Mouse (Mus musculus): Measurements from ENCODE around the gene Cars2. TPM values are rescaled to one million over a fixed set of nuclear protein-coding genes. Genes with fewer than 3 reads are reported as not detected.

The Cars2 gene
- polyA plus RNA-seq, 1 experiment from 2014 or later, result 23.8 TPM

Other genes with a start within 250 kb of the Cars2 start
- gene Col4a2, start 238.0 kb downstream of the Cars2 start, polyA plus RNA-seq (2014; fragmentation: Nextera tagmentation; extraction: Ambion mirVana), result 45.1 and 82.2 TPM in 2 replicates
- 169 and 322 TPM in 2 replicates for gene Col4a1, start 238.0 kb downstream of the Cars2 start, polyA plus RNA-seq (2014; fragmentation: Nextera tagmentation; extraction: Ambion mirVana)
- 19.5 TPM in 2 replicates for gene Rab20, start 72.1 kb downstream of the Cars2 start, polyA plus RNA-seq (2014; fragmentation: Nextera tagmentation; extraction: Ambion mirVana)
- 116 TPM in 2 replicates for gene Naxd, start 53.3 kb downstream of the Cars2 start, polyA plus RNA-seq (2014; fragmentation: Nextera tagmentation; extraction: Ambion mirVana)
- gene Ing1, start 4.8 kb upstream of the Cars2 start, polyA plus RNA-seq (2014; fragmentation: Nextera tagmentation; extraction: Ambion mirVana), result 35.7 and 40.7 TPM in 2 replicates
- 87.6 and 112 TPM in 2 replicates for gene Ankrd10, start 85.0 kb upstream of the Cars2 start, polyA plus RNA-seq (2014; fragmentation: Nextera tagmentation; extraction: Ambion mirVana)
- not detected in 2 replicates for gene 1700016D06Rik, start 150.3 kb upstream of the Cars2 start, polyA plus RNA-seq (2014; fragmentation: Nextera tagmentation; extraction: Ambion mirVana)
- 25.1 and 37.3 TPM in 2 replicates for gene Arhgef7, start 176.9 kb upstream of the Cars2 start, polyA plus RNA-seq (2014; fragmentation: Nextera tagmentation; extraction: Ambion mirVana)

Data from kidney, embryonic 14.5 days (tissue).